Mouse (Mus musculus) thymus, postnatal 4 days (tissue): ENCODE measurements at regions not wholly inside any gene's neighbourhood (a gene's known extent, or its start where the extent isn't known, plus 50 kb on each side); places are given as distances from the start of the nearest gene placed in this dataset.

ENCODE experiments used
- DNase-seq: peaks from one replicate; pipeline ENCODE4 v3.0.0; 2021

DNA sequence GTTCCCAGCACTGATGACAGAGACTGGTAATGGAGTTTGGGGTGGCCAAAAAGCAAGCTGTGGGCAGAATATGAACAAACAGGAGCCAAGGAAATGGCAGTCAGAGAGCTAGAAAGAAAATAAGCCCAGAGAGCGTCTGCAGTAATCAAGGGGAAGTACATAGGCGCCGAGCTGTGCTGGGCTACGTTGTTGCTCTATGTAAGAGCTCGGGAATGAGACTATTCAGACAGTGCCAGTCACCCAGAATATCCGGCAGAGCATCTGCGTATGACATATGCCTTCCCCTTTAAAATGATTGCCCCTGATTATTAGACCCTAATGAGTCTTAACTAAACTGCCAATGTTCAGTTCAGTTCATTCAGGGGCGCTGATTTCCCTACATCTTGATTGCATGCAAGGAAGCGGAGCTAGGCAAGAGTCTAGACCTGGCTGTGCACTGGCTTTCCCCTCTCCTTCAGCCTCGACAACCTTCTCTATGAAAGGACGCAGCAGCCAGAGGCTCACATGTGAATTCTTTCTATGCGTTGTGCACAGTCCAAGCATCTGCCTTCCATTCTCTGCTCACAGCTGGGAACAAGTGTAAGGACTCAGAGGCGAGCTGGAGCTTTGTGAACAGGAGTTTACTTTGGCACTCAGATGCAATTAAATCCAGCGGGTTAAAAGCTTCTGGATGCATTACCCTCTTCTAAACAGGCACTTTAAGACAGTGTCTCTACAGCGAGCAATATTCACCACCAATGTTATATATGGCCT, 125.7 kb upstream of the Gdf10 start:
- DNase-seq = no peak

DNA sequence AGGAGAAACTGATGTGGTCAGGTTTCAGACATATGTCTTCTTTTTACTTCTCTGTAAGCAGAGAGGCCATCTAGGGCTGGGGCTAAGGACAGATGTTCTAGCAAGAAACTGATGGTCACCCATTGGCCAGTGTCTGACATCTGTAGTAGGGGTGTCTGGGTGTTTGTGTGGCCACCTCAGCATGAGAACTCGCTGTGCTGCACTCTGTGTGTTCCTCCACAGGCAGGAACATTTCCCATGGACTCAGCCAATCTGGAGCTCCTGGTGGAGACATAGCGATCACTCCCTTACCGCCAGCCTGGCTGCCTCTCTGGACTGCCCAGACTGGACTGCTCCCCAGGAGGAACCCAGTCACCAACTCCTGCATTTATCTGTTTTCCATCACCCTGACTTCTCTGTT, 119.1 kb upstream of the Gdf10 start:
- DNase-seq = no peak

DNA sequence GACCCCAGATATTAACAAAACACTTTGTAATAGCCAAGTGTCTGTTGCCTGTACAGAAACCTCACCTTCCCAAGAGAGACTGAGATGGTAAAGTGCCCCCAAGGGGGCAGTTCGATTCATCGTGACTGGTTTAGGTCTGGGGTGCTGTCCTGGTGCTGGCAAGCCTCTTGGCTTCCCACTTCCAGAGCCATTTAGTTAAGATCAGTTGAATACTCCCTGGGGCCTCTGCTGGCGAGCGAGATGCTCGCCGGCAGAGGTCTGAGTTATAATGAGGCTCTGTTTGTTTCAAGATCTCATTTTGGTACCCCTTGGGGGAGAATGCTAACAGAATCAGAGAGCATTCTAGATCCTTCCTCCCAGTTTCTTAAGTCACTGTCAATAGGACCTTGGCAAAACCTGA, 118.7 kb upstream of the Gdf10 start:
- DNase-seq = no peak

DNA sequence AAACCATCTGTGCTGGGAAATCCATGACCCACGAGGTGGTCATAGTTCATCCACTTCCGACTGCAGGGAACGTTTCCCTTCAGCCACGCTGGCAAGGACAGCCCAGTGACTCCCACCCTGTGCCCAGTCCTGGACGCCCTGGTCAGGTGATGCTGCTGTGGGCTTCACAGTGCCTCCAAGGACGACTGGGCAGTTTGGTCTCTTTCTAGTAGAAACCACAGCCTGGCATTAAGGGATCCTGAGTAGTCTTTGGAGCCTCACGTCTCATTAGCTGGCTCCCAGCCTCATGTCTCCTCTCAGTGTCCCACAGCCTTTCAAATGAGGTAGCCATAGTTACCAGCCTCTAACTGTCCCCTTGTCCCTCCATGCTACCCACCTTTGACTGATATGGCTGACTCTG, 116.2 kb upstream of the Gdf10 start:
- DNase-seq = no peak

DNA sequence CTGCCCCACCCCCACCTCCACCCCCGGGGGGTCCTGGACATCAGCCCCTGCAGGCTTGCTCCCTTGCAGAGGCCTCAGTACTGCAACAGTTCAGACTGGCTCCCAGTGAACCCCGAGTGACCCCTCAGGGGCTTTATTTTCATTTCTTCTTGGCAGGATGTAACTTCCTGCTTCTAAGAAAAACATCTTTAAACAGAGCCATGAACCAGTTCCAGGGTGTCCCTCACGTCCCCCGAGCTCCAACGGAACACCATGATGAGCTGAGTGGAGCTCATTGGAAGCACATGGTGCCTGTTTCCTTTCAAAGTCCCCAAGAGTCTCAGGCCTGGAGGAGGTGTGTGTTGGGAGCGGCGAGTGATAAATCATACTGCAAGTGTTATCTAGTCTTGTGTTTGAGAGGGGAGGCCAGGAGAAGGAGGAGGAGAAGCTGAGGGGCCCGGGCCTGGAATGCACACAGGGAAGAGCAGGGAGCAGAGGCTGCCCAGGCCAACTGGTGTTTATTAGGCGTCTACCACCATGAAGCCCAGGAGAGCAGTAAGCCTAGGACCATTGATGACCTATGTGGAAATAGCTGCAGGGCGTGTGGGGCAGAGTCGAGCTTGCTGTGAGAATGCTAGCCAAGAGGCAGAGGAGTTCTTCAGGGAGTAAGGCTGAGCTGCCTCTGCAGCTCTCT, 114.7 kb upstream of the Gdf10 start:
- DNase-seq = no peak

DNA sequence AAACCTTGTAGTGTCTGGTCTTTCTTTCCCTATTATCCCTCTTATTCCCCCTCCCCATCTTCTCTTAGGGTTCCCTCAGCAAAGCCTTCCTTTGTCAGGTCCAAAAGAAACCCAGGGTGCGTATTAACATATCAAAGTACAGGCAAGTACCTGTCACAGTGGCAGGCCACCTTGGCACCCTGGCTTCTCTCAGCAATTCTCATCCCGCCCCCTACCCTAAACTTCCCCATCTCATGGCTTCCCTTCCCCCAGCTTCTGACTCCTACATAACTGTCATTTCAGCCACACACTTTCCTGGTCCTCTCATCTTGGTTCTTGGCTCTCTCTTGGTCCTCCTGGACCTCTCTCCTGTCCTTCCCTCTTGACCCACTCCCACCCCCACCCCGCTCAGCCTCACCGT, 112.8 kb upstream of the Gdf10 start:
- no peak for DNase-seq

DNA sequence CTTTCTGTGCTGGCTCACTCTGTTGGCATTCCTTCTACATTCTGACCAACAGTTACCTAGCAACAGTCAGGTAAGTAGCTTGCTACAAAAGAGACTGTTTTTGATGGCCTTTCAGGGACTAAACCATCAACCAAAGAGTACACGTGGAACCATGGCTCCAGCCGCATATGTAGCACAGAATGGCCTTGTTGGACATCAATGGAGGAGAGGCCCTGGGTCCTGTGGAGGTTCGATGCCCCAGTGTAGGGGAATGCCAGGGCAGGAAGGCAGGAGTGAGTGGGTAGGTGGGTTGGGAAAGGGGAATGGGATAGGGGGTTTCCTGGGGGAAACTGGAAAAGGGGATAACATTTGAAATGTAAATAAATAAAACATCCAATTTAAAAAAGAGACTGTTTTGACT, 112.1 kb upstream of the Gdf10 start:
- DNase-seq = no peak

DNA sequence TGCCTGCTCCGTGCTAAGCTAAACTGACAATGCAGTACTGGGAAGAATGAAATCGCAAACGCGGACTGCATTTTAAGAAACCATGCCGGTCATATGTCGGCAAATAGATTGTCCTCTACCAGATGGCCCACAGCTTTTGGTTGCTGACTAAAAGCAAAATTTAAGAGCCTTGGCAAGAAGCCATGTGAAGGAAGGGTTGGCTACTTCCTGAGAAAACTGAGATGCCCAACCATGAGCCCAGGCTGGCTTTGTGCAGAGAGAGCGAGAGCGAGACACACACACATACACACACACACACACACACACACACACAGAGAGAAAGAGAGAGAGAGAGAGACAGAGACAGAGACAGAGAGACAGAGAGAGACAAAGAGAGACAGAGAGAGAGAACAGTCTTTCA, 111.1 kb upstream of the Gdf10 start:
- DNase-seq = no peak

DNA sequence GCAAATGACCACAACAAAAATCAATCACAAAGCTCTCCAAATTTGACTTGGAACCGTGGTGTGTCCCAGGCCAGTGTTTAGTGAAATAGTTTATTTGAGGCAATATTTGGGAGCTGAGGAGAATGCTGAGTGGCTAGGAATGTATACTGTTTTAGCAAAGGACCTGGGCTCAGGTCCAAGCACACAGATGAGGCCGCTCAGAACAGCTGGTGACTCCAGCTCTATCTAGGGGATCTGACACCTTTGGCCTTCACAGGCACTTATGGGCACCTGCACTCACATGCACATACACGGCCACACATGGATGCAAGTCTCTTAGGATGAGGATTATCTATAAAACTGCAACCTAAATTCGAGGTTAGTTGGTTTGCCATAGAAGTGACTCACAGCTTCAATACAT, 110.6 kb upstream of the Gdf10 start:
- no peak for DNase-seq

DNA sequence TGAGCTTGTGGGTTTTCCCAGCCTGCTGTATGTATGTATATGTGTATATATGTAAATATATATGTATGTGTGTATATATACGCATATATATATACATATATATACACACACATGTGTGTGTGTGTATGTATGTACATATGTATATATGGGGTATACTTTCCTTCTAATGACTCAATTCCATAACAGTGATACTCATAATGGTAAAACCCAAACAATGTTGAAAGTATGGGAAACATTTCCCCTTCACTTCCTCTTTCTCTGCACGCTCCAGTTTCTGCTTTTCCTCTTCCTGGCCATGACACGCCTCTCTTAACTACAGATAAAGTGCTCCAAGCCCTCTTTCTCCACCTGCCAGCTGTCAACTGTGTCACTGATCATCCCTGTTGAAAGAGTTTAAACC, 110.1 kb upstream of the Gdf10 start:
- no peak for DNase-seq

DNA sequence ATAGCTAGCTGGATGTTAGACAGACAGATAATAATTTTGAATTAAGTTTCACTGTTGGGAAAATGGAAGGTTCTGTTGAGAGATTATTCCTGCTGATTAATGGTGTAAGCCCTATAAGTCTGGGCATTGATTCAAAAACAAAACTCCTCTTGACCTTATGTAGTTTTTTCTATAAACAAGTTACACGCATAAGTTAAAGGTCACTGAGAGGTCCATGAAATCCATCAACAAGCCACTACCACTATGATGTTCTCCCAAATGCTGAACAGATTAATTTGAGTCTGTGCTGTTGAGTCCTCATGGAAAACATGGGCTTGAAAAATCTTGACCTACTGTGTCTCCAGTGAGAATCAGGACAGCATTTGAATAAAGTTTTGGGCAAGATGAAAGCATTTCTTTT, 109.3 kb upstream of the Gdf10 start:
- DNase-seq = no peak

DNA sequence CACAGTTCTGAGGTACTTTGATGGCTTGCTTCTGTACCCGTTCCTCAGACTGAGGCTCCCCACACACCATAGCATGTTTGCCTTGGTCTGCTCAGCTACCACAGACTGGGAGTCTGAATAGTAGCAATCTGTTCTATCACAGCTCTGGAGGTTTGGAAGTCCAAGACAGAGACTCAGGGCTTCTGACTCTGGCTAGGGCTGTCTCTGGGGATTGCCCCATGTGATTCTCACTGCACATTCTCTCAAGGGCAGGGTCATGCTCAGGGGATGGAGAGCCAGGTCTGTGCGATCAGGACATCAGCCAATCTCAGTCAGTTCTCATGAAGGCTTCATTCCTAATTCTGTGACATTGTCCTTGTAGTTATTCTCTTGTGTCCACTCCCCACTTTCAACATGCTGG, 108.8 kb upstream of the Gdf10 start:
- no peak for DNase-seq

DNA sequence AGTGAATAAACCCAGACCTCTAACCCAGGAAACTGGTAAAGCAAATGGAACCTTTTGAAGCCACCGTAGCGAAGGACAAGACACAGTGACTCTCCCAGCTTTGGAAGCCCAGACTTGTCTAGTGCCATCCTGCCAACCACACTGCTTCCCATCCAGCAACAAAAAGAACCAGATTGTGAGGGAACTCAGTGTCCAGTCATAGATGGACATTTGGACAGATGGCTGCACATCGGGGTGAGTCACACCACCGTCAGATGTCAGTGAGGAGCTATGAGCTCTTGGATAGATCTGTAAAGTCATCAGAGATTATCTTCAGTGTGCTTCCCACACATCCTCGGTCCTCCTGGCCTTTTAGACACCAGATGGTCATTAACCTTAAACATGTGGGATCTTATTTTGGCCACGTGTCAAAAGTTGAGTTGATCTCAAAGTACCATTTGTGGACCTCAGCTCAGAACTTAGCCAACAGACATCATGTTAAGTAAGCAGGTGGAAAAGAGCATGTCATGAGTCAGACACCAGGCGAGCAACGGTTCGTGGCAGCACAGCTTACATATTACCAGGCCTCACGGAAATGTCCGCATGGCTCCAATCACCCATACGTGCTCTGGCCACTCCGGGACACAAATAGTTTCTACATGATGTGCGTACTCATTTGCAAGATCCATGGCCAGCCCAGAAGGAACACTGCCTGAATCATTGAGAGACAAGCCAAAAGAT, 102.7 kb upstream of the Gdf10 start:
- no peak for DNase-seq

DNA sequence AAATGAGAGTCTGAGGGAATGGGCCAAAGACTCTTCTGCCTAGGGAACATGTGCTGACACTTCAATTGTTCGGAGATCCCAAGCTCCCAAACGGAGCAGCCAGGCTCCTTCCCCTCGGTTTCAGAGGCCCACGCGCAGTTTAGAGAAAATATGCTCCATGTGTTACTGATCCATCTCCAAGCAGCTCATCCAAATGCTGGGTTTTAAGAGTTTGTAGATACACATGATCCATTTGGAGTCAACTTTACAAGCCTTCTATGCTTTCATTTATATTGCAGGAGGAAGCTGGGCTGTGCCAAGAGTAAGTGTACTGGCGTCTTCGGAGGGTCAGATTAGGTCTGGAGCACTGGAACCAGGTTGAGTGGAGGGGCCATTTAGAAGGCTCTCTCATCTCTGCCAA, 102.0 kb upstream of the Gdf10 start:
- no peak for DNase-seq

DNA sequence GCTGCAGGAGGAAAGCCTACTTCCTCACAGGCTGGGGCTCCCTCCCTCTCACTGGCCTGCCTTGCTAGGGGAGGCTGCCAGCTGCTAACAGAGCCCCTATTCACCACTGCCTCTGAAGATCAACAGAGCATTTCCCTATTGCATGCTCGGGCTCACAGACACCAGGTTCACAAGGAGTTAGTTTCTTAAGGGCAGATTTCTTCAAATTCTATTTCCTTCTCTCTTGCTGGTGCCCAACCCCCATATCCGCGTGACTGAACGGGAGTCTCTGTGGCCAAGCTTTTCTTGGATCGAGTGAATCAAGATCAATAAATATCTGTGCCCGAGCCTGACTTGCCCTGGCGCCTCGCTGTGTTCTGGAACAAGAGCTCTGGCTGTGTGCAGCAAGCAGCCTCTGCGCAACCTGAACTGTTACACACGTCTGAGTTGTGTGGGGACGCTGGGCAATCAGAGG, 98.9 kb upstream of the Gdf10 start:
- no peak for DNase-seq

DNA sequence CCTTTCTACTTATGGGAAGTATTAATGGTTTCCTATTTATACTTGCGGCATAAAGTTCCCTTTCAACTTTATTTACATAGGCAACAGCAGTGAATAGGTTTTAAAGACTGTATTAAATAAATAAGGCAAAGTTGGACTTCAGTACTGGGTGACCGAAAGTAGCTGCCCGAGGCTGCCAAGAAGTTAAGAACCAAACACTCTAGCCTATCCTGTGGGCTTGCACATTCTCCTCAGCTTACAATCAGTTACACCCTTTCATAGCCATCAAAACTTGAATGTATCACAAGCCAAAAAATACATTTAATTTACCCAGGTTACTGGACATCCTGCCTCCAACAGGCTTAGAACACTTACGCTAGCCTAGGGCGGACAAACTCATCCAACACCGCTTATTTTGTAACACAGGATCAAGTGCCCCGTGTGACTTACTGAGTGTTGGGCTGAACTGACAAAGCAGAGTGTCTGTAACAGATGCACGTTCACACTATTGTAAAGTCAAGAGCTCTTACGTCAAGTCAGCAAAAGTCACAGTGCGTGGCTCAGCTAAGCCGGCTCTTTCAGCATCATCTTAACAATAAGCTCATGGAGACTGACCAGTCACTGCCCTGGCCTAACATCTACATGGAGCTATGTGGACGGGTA, 97.3 kb upstream of the Gdf10 start:
- no peak for DNase-seq

DNA sequence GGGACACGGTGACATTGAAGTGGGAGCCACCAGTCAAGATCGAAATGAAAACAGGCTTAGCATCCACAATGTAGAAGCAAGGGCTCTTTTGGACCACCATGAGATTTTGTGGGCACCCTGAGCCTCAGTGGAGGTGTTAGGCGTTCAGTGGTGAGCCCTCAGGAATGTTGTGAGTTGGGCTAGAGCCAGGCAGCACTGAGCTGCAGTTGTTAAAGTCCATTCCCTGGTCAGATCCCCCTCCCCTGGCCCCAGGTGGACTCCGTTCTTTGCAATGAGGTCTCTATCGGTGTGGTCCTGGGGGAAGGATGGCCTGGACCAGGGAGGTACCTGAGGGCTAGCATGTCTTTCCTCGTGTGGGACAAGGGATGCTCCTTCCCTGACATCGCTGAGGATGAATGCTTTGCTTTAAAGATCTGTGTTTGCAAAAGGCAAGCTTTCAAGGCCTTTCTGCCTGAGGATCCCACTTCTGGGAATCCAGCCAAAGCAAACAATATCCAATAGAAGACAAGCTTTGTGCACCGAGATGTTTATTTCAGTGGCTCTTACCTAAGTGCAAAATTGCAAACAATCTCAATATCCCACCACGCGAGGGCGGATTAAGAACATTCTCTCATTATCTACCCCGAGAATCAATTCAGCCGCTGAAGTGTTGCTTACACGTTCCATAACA, 90.6 kb upstream of the Gdf10 start:
- DNase-seq = no peak

DNA sequence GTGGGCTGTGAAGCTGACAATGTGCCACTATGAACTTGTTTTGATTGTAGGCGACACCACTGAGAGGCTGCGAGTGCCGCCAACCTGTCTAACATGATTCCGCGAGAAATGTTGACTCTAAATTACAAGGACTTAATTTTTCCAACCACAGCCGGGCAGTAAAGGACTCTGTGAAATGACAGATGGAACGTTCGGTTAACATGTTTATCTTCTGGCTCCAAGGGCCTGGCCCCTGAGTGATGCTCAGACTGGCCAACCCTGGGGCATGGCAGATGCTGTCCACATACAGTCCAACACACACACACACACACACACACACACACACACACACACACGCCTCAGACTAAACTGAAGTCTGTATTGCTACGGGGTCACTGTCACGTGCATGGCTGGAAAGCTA, 87.0 kb upstream of the Gdf10 start:
- DNase-seq = no peak

DNA sequence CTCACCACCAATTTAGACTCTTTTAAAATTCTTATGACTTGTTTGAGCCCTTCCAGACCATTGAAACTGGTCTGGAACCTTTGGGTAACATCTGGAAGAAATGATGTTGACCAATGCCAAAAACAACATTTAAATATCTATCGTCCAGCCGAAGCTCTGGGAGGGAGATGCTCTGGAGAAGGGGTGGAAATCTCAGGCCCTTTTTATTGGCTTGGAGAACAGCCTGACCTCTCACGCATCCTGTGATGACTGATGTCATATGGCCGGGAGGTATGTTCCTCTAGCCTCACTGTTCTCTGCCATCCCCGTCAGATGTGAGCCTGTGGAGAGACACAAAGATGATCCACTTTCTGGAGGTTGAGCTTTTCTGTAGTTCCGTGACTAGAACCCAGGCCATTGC, 81.6 kb upstream of the Gdf10 start:
- no peak for DNase-seq

DNA sequence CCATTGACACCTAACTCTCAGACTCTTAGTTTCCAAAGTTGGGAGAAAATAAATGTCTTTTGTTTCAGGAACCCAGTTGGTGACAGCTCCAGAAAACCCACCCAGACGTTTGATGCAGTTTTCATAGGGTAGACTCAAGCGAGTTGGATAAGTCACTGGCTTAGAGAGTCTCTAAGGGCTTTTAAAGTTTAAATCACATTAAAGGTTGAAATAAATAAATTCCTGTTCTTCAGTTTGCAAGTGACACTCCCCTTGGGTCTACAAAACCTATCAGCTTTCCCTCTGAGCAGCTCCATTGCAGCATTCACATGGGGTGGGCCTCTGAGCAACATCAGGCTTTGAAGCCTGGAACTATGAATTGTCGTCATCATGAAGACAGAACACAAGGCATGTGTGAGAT, 69.9 kb upstream of the Gdf10 start:
- DNase-seq = no peak

DNA sequence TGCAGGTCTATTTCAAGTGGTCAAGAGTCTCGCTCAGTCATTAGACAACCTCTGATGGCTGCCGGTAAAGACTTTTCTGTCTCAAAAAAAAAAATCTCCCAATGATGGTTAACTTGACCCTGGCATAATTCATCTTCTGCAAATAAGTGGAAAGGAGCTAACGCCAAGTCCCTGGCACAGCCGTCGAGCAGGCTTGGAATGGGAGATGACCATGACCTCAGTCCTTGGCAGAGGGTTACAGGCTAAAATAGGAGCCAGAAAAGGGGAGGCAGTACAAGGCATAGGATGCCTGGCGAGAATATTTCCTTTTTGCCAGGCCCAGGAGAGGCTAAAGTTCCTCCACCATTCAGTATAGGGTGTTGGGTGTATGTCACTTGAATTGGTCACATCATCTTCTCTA, 69.2 kb upstream of the Gdf10 start:
- DNase-seq = no peak

DNA sequence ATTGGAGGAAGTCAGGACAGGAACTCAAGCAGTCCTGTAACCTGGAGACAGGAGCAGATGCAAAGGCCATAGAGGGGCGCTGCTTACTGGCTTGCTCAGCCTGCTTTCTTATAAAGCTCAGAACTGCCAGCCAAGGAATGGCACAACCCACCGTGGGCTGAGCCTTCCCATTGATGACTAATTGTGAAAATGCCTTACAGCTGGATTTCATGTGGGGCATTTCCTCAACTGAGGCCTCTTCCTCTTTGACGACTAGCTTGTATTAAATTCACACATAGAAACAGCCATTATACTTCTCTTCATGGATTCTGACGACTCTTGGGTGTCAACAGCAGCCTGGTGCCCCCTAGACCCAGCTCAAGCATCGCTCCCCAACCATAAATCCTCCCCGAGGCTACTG, 66.4 kb upstream of the Gdf10 start:
- no peak for DNase-seq

DNA sequence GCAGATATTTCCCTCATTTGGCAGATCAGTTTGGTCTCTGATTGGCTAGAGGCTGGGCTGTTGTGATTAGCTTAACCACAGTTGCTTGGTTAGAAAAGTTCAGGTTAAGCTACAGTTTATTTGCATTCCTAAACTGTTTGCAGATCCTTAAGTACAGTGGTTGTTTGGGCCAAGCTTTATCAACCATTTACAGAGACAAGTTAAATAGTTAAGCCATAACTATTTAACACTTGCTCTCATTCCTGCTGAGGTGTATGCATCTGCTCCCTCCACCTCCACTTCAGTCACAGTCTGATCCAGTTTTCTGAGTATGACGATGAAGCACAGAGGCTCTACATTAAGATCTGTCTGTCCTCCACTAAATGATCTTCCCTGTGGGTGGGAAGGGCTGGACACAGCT, 58.6 kb upstream of the Gdf10 start:
- no peak for DNase-seq
